Mouse (Mus musculus): ENCODE results near the gene Ikzf4. TPM values are rescaled to one million over a fixed set of nuclear protein-coding genes. Genes with fewer than 3 reads are reported as not detected.

Gene Ikzf4
- polyA plus RNA-seq, 1 experiment from 2014 or later, result 3.0 TPM

DNA sequence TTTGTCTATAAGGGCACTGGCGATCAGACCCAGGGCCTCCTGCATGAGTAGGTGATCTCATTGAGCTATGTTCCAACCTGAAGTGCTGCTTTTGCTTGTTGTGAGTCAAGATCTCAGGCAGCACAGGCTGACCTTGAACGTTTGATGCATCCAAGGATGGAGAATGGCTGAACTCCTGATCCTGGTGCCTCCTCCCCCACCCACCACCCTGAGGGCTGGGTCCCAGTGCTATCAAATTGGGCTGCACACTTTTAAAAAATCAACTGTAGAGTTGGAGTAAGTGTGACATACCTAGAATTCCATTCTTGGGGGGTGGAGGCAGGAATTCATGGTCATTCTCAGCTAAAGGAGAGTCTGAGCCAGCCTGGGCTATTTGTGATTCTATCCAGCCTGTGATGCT lies 39.3 kb downstream of the Ikzf4 start:
- Histone ChIP-seq H3K4me1 (replicated peaks) (peaks cover 11% of the 10 kb centered on the region), H3K27ac (ENCODE audit: poor library complexity, severe bottlenecking) (no peak overlapping the region), H3K9ac (no peak overlapping the region), H3K36me3 (no peaks in the 10 kb centered on the region), H3K4me3 (no peak overlapping the region), H3K27me3 (replicated peaks) (no peaks in the 10 kb centered on the region), H3K9me3 (replicated peaks) (no peaks in the 10 kb centered on the region), H3K4me2 (no peak overlapping the region)
- 38% methylated on average over 2 of the region's 2 CpGs for WGBS
- ATAC-seq (ENCODE audit: insufficient number of reproducible peaks, low FRiP score), result no peak

DNA sequence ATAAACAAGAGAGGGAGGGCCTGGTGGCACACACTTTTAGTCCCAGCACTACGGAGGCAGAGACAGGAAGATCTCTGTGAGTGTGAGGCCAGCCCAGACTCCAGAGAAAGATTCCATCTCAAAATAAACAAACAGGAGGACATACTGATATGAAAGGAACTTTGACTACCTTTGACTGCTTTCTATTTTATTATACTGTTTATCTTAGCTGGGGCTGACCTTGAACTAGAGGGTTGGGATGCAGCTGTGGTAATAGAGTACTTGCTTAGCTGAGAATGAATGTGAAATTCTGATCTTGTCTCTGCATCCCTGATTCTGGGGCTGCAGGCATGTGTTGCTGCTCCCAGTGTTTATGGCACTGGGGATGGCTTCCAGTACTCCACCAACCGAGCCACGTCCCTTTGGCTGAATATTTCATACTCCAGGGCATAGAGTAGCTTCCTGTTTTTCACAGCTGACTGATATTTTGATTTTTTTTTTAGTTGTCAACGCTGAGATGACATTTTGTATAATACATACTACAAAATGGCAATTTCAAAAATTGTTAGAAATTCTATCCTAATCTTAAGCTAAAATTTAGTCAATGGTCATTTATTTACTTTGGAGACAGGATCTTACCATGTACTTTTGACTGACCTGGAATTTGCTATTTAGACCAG lies 43.2 kb downstream of the Ikzf4 start:
- H3K27me3 ChIP-seq (replicated peaks), result no peaks in the 10 kb centered on the region
- H3K9ac ChIP-seq, result no peak overlapping the region
- H3K27ac ChIP-seq (ENCODE audit: poor library complexity, severe bottlenecking), result no peak overlapping the region
- WGBS, result 80% methylated on average over 4 of the region's 4 CpGs
- H3K4me2 ChIP-seq, result no peak overlapping the region
- H3K4me3 ChIP-seq, result no peak overlapping the region
- H3K36me3 ChIP-seq, result no peaks in the 10 kb centered on the region
- H3K9me3 ChIP-seq (replicated peaks), result no peaks in the 10 kb centered on the region
- H3K4me1 ChIP-seq (replicated peaks), result peaks cover 5% of the 10 kb centered on the region
- ATAC-seq (ENCODE audit: insufficient number of reproducible peaks, low FRiP score), result no peak

DNA sequence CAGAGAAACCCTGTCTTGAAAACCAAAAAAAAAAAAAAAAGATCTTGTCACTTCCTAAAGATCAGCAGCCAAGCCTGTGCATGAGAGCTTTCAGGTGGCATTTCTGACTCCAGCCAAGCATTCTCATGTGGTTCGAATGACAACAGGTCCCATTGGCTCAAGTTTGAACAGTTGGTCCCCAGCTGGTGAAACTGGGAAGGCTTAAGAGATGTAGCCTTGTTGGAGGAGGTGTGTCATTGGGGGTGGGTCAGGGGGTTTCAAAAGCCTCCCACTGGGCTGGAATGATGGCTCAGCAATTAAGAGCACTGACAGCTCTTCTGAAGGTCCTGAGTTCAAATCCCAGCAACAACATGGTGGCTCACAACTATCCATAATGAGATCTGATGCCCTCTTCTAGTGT lies 44.3 kb downstream of the Ikzf4 start:
- 77% methylated on average over 1 of the region's 1 CpGs for WGBS
- Histone ChIP-seq H3K27ac (ENCODE audit: poor library complexity, severe bottlenecking) (no peak overlapping the region), H3K9me3 (replicated peaks) (no peaks in the 10 kb centered on the region), H3K9ac (no peak overlapping the region), H3K27me3 (replicated peaks) (no peaks in the 10 kb centered on the region), H3K4me3 (no peak overlapping the region), H3K36me3 (no peaks in the 10 kb centered on the region), H3K4me2 (no peak overlapping the region), H3K4me1 (replicated peaks) (peaks cover 5% of the 10 kb centered on the region)
- ATAC-seq (ENCODE audit: insufficient number of reproducible peaks, low FRiP score), result no peak

DNA sequence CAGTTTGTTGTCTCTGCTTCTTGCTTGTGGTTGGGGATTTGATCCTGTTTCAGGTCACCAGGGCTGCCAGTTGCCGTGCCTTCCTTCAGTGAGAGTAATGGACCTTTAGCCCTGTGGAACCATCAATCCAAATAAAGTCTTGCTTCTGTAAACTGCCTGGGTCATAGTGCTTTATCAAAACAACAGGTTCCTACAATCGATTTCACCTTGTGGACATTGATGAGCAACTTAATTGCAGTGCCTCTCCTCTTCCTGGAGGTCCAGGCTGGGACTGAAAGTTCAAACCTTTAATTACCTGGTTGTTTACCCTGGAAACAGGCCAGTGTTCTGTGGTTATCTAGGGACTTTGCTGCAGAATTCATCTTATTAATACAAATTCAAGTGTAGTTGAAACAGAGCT lies 47.3 kb downstream of the Ikzf4 start:
- no peak overlapping the region for H3K4me3 ChIP-seq
- no peak overlapping the region for H3K9ac ChIP-seq
- no peak for ATAC-seq (ENCODE audit: insufficient number of reproducible peaks, low FRiP score)
- WGBS, result 78% methylated on average over 2 of the region's 2 CpGs
- H3K27me3 ChIP-seq (replicated peaks), result no peaks in the 10 kb centered on the region
- H3K4me1 ChIP-seq (replicated peaks), result no peaks in the 10 kb centered on the region
- no peak overlapping the region for H3K4me2 ChIP-seq
- H3K9me3 ChIP-seq (replicated peaks), result no peaks in the 10 kb centered on the region
- H3K27ac ChIP-seq (ENCODE audit: poor library complexity, severe bottlenecking), result no peak overlapping the region
- no peaks in the 10 kb centered on the region for H3K36me3 ChIP-seq

DNA sequence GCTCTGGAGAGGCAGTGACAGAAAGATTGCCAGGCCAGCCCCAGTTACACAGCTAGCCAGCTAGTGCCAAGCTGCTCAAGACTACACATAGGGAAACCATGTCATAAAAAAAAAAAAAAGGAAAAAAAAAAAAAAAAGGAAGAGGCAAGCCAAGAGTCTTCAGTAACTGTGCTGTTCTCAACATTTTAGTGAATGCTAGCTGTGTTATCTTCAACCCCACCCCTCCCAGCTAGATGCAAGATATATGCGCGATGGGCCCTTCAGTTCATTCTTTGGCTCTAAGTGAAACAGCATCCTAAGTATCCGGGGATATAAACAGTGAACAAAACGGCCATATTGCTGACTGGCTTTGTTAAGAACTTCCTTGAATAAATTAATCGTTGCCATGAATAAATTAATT lies 53.0 kb downstream of the Ikzf4 start:
- H3K4me3 ChIP-seq, result no peak overlapping the region
- ATAC-seq (ENCODE audit: insufficient number of reproducible peaks, low FRiP score), result no peak
- H3K27ac ChIP-seq (ENCODE audit: poor library complexity, severe bottlenecking), result no peak overlapping the region
- H3K9me3 ChIP-seq (replicated peaks), result no peaks in the 10 kb centered on the region
- H3K36me3 ChIP-seq, result no peaks in the 10 kb centered on the region
- no peak overlapping the region for H3K9ac ChIP-seq
- H3K4me1 ChIP-seq (replicated peaks), result peaks cover 19% of the 10 kb centered on the region
- 65% methylated on average over 5 of the region's 5 CpGs for WGBS
- peaks cover 16% of the 10 kb centered on the region for H3K27me3 ChIP-seq (replicated peaks)
- no peak overlapping the region for H3K4me2 ChIP-seq

DNA sequence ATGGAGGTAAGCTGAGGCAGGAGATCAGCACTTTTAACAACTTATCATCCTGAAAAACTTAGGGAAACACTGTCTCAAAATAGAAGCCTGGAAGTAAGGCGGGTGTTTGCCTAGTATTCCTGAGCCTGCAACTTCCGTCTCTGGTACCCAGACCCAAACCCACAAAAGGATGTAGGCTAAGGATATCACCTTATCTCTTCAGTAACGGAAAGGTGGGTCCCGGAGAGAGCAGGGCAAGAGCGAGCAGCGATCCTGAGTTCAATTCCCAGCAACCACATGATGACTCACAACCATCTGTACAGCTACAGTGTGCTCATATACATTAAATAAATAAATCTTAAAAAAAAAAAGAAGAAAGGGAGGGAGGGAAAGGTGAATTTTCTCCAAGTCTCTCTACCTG lies 54.4 kb downstream of the Ikzf4 start:
- H3K9ac ChIP-seq, result no peak overlapping the region
- H3K27me3 ChIP-seq (replicated peaks), result peaks cover 30% of the 10 kb centered on the region
- no peak for ATAC-seq (ENCODE audit: insufficient number of reproducible peaks, low FRiP score)
- H3K27ac ChIP-seq (ENCODE audit: poor library complexity, severe bottlenecking), result no peak overlapping the region
- H3K36me3 ChIP-seq, result no peaks in the 10 kb centered on the region
- 44% methylated on average over 6 of the region's 6 CpGs for WGBS
- no peak overlapping the region for H3K4me2 ChIP-seq
- H3K9me3 ChIP-seq (replicated peaks), result no peaks in the 10 kb centered on the region
- H3K4me1 ChIP-seq (replicated peaks), result peaks cover 20% of the 10 kb centered on the region
- H3K4me3 ChIP-seq, result no peak overlapping the region

DNA sequence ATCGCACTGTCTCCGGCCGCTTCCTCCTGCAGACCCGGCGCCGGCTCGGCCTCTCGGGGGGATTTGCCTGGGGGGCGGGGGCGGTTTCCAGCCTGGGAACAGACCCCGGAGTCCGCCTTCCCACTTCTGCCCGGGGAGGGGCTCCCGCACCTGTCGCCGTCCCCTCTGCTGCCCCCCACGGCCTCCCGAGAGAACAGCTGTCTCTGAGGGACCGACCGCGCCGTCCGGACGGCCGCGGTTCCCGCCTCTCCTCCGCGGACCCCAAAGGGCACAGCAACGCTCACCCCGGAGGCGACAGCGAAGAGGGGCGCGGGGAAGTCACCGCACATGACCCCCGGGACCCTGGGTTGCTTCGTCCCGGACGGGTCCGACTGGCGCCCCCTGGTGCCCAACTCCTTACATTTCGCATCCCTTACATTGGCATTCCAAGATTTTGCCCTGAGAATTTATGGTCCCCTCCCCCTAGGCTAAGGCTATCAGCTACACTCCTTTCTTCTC lies 55.5 kb downstream of the Ikzf4 start:
- peaks cover 23% of the 10 kb centered on the region for H3K4me1 ChIP-seq (replicated peaks)
- H3K27ac ChIP-seq (ENCODE audit: poor library complexity, severe bottlenecking), result no peak overlapping the region
- H3K4me3 ChIP-seq, result peak overlapping the region; percentile 71
- WGBS, result under 1% methylated on average over 43 of the region's 43 CpGs
- H3K27me3 ChIP-seq (replicated peaks), result peaks cover 38% of the 10 kb centered on the region
- peak; percentile 34 for ATAC-seq (ENCODE audit: insufficient number of reproducible peaks, low FRiP score)
- no peaks in the 10 kb centered on the region for H3K36me3 ChIP-seq
- H3K4me2 ChIP-seq, result peak overlapping the region; percentile 95
- H3K9ac ChIP-seq, result peak overlapping the region; percentile 74
- no peaks in the 10 kb centered on the region for H3K9me3 ChIP-seq (replicated peaks)

DNA sequence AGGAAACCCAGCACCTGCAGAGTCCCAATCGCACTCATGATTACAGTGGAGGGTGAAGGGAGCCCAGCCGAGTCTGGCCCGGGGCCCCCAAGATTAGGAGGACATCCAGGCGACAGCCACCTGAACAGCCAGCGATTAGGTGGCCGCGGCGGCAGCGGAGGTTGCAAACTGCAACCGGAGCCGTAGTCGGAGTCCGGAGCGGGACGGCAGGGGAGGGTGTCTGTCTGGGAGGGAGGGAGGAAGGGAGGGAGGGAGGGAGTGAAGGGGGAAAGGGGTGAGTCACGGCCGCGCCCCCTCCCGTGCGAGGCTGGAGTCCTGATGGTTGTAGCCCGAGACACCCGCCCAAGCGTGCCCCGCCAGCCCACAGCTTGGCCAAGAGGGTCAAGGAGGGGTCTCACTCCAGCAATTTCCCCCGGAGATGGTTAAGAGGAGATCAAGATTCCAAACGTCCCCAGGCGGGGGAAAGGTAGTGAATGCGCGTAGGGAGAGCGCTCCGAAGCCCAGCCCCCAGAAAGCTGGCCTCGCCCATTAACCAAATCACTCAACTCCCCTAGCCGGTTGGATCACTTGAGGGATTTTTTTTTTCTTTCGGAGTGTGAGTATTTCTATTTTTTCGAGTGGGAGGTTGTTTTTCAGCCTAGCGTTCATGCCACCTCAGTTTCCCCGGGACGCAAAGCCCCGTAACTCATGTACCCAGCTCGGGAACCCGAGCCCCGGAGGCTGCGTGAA lies 56.2 kb downstream of the Ikzf4 start, which contains the start of gene Erbb3:
Gene Erbb3 (minus strand): TSS at position 189 of the 729 bp plus-strand sequence.
- Histone ChIP-seq H3K9me3 (replicated peaks) (no peaks in the 10 kb centered on the region), H3K4me3 (peak within 1 kb of the TSS; percentile 71), H3K4me2 (peak within 1 kb of the TSS; percentile 95), H3K4me1 (replicated peaks) (peaks cover 23% of the 10 kb centered on the region), H3K27me3 (replicated peaks) (peaks cover 41% of the 10 kb centered on the region), H3K27ac (ENCODE audit: poor library complexity, severe bottlenecking) (0 out of 2 replicates have a peak within 1 kb of the TSS, but pooled peaks have one; percentile 19), H3K9ac (peak within 1 kb of the TSS; percentile 74), H3K36me3 (no peaks in the 10 kb centered on the region)
- ATAC-seq (ENCODE audit: insufficient number of reproducible peaks, low FRiP score), result peak; percentile 59
- 0% methylated on average over 32 of the region's 43 CpGs for WGBS

DNA sequence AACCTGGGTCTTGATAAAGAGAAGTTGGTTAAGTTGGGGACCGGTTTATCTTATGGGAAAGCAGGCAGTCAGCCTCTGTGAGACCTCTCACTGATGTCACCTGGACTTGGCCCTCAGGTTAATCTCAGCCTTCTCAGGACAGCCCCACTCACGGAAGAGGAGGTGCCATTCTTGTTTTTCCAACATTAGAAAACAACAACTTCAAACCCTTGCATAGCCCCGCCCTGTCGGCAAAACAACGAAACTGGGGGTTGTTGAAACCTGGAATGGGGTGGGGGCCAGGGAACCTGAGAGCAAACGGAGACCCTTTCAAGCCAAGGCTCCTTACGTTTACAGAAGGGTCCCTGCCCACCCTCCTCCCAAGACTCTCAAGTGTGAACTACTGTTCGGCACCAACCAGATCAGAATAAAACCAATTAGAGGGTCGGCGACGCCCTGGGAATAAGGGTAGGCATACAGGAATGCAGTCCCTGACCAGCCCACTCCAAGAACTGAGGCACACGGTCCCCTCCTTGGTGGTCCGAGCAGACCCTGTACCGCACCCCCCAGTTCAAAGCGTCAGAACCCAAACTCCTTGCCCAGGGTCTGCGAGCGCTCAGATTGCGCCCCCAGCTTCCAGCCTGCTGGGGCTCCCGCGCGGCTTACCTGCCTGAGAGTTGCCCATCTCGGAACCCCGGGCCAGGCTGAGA lies 56.9 kb downstream of the Ikzf4 start:
- Histone ChIP-seq H3K27ac (ENCODE audit: poor library complexity, severe bottlenecking) (0 out of 2 replicates have a peak overlapping the region, but pooled peaks have one; percentile 19), H3K36me3 (no peaks in the 10 kb centered on the region), H3K4me3 (peak overlapping the region; percentile 71), H3K4me2 (peak overlapping the region; percentile 95), H3K9ac (peak overlapping the region; percentile 74), H3K4me1 (replicated peaks) (peaks cover 28% of the 10 kb centered on the region), H3K27me3 (replicated peaks) (peaks cover 42% of the 10 kb centered on the region), H3K9me3 (replicated peaks) (no peaks in the 10 kb centered on the region)
- 2% methylated on average over 23 of the region's 23 CpGs for WGBS
- no peak for ATAC-seq (ENCODE audit: insufficient number of reproducible peaks, low FRiP score)

DNA sequence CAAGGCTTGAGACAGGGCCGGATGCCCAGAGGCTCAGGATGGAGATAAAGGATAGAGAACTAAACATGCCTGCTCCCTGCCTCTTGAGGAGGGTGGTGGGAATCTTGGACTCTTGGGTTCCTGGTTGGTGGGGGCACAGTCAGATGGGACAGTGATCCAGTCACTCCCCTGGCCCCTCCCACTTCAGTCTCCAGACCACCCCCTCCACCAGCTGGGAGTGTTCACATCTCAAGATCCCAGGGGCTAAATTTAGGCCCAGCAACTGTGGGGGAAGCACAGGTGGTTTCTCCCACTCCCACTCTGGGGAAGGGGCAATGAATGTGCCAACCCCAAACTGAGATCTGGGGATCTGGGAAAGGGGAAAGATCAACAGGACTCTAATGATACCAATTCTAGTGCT lies 57.7 kb downstream of the Ikzf4 start:
- Histone ChIP-seq H3K4me3 (peak overlapping the region; percentile 71; the same call in 1 of the 2 replicates), H3K4me1 (replicated peaks) (peaks cover 36% of the 10 kb centered on the region), H3K27ac (ENCODE audit: poor library complexity, severe bottlenecking) (0 out of 2 replicates have a peak overlapping the region, but pooled peaks have one; percentile 28), H3K27me3 (replicated peaks) (peaks cover 42% of the 10 kb centered on the region), H3K4me2 (peak overlapping the region; percentile 95; the same call in 1 of the 2 replicates), H3K9me3 (replicated peaks) (no peaks in the 10 kb centered on the region), H3K9ac (no peak overlapping the region), H3K36me3 (no peaks in the 10 kb centered on the region)
- WGBS, result 38% methylated on average over 1 of the region's 1 CpGs
- no peak for ATAC-seq (ENCODE audit: insufficient number of reproducible peaks, low FRiP score)

DNA sequence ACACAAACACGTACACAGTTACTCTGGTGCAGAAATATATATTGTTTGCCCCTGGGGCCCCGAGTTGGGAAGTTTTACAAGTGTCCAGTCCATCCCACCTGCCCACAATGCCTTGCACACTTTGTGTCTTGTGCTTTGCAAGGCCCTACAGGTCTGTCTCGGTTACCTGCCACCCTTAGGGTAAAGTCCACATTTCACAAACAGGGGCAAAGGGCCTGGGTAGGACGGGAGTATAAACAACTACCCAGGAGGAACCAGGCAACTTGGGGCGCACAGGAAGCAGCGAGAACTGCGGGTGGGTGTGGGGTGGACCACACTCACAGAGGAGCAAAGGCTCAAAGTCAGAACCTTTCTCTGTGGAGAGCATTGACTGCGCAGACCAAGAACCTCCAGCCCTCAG lies 58.1 kb downstream of the Ikzf4 start:
- H3K4me2 ChIP-seq, result 0 out of 2 replicates have a peak overlapping the region, but pooled peaks have one; percentile 7
- H3K36me3 ChIP-seq, result no peaks in the 10 kb centered on the region
- no peak overlapping the region for H3K4me3 ChIP-seq
- ATAC-seq (ENCODE audit: insufficient number of reproducible peaks, low FRiP score), result no peak
- H3K9me3 ChIP-seq (replicated peaks), result no peaks in the 10 kb centered on the region
- H3K27ac ChIP-seq (ENCODE audit: poor library complexity, severe bottlenecking), result peak overlapping the region; percentile 28; the same call in 1 of the 2 replicates
- no peak overlapping the region for H3K9ac ChIP-seq
- 54% methylated on average over 8 of the region's 8 CpGs for WGBS
- peaks cover 42% of the 10 kb centered on the region for H3K27me3 ChIP-seq (replicated peaks)
- peaks cover 41% of the 10 kb centered on the region for H3K4me1 ChIP-seq (replicated peaks)

Data from heart, embryonic 12.5 days (tissue).